In genomic region chr13:13810885-13811284, GRCm38 (mm10) we compare ENCODE assay signal across 23 mouse cellular contexts. TPM values are rescaled to one million over a fixed set of nuclear protein-coding genes. Genes with fewer than 3 reads are reported as not detected.
DNase-seq lines count a peak whose midpoint lies in the region; ATAC-seq and TF ChIP-seq lines count a peak whose summit lies in the region.
"Had no signal": no experiment of that assay in that cellular context is flagged by ENCODE, and none has a peak within 500 bp of the region (broad histone marks: within the 10 kb centered on the region; RNA-seq: fewer than 3 reads in every experiment).

No protein-coding gene starts in this region.

- H3K9me3 ChIP-seq in CH12.LX (replicated peaks; ENCODE audit: low read length): no peaks in the 10 kb centered on the region
- H3K9me3 ChIP-seq: embryonic facial prominence, embryonic 10.5 days; embryonic facial prominence, embryonic 12.5 days; forebrain, embryonic 13.5 days; forebrain, embryonic 15.5 days had no signal

- no peak overlapping the region for H3K4me2 ChIP-seq in CH12.LX (ENCODE audit: insufficient read depth, low read depth, poor library complexity, severe bottlenecking)
- H3K4me2 ChIP-seq: embryonic facial prominence, embryonic 12.5 days; forebrain, embryonic 13.5 days; forebrain, embryonic 15.5 days had no signal

- TF ChIP-seq EP300 in CH12.LX (IDR thresholded peaks at IDR 0.05; ENCODE audit: low read length): no peak

- TF ChIP-seq CTCF in C2C12 (IDR thresholded peaks at IDR 0.05; ENCODE audit: control insufficient read depth, insufficient read depth, insufficient read length) (no peak), CH12.LX (conservative IDR thresholded peaks at IDR 0.05 in 1 of 2, IDR thresholded peaks at IDR 0.05 in 1 of 2; ENCODE audit: low read depth in 2 of 2, low read length in 2 of 2) (no peak)

- intact Hi-C loops in left cerebral cortex, postnatal 14 days (cut with DNase I): no loop called here

- TF ChIP-seq POLR2A in CH12.LX (IDR thresholded peaks at IDR 0.05; ENCODE audit: low read depth, low read length): no peak

- H3K79me2 ChIP-seq in C2C12 (ENCODE audit: control insufficient read depth, insufficient read depth) (no peaks in the 10 kb centered on the region), CH12.LX (replicated peaks; ENCODE audit: control insufficient read depth, extremely low read depth, insufficient read depth, poor library complexity, severe bottlenecking) (no peaks in the 10 kb centered on the region)

- H3K79me3 ChIP-seq in C2C12 (ENCODE audit: low read depth): no peaks in the 10 kb centered on the region

- H3K27ac ChIP-seq in CH12.LX (ENCODE audit: insufficient read depth, low read depth): no peak overlapping the region
- H3K27ac ChIP-seq: embryonic facial prominence, embryonic 10.5 days; embryonic facial prominence, embryonic 12.5 days; forebrain, embryonic 13.5 days; forebrain, embryonic 15.5 days had no signal

- peaks cover 0 to 3% of the 10 kb centered on the region in 2 experiments; a peak in 1 of 4 replicates for H3K4me1 ChIP-seq in CH12.LX (ENCODE audit: control insufficient read depth in 1 of 2, insufficient read depth in 2 of 2)
- H3K4me1 ChIP-seq: embryonic facial prominence, embryonic 10.5 days; embryonic facial prominence, embryonic 12.5 days had no signal

- no peak overlapping the region for H3K4me3 ChIP-seq in C2C12 (ENCODE audit: insufficient read depth, poor library complexity, severe bottlenecking)
- H3K4me3 ChIP-seq in CH12.LX (replicated peaks in 1 of 3; ENCODE audit: low read depth in 2 of 3, low read length in 2 of 3, poor library complexity in 1 of 3): no peak overlapping the region
- H3K4me3 ChIP-seq: embryonic facial prominence, embryonic 10.5 days; embryonic facial prominence, embryonic 12.5 days; forebrain, embryonic 13.5 days; forebrain, embryonic 15.5 days had no signal

- no peaks in the 10 kb centered on the region for H3K27me3 ChIP-seq in C2C12 (ENCODE audit: control insufficient read depth, insufficient read depth, insufficient read length)
- no peaks in the 10 kb centered on the region for H3K27me3 ChIP-seq in CH12.LX (replicated peaks)
- H3K27me3 ChIP-seq: embryonic facial prominence, embryonic 12.5 days; forebrain, embryonic 13.5 days; forebrain, embryonic 15.5 days; Patski had no signal

- dilution Hi-C loops in CH12.LX (cut with MboI; ENCODE audit: extremely low pct_ligation_motif_present, extremely low pct_unique_long_range_greater_than_20kb, low sequenced_read_pairs): no loop called here

- TF ChIP-seq RAD21 in CH12.LX (IDR thresholded peaks at IDR 0.05; ENCODE audit: low read depth, low read length): no peak

- H3K36me3 ChIP-seq in C2C12 (ENCODE audit: control insufficient read depth, insufficient read depth) (no peaks in the 10 kb centered on the region), CH12.LX (replicated peaks in 1 of 2; ENCODE audit: control insufficient read depth in 1 of 2, insufficient read depth in 1 of 2, low read length in 1 of 2) (no peaks in the 10 kb centered on the region)
- H3K36me3 ChIP-seq: embryonic facial prominence, embryonic 10.5 days; embryonic facial prominence, embryonic 12.5 days; forebrain, embryonic 15.5 days had no signal

- 0 out of 2 replicates have a peak, but pooled peaks have one; percentile 11 for ATAC-seq in common myeloid progenitor, adult 5-6 weeks (replicated peaks; ENCODE audit: low read depth, poor library complexity, severe bottlenecking)
- ATAC-seq: activated CD4-positive, CD25-positive, alpha-beta regulatory T cell, adult 4 months; CD4-positive, CD25-positive, alpha-beta regulatory T cell, adult 4 months; forebrain, embryonic 13.5 days; forebrain, embryonic 15.5 days; forebrain, postnatal 0 days; Patski had no signal

- no peak for DNase-seq in CH12.LX (ENCODE audit: extremely low read depth)
- no peak for DNase-seq in left cerebral cortex, postnatal 14 days (ENCODE audit: low spot score in 2 of 2)
- DNase-seq in cerebellum, adult 9-10 months: no peak
- no peak for DNase-seq in thymus, postnatal 0 days (ENCODE audit: low spot score)
- DNase-seq: adrenal gland, adult 8-10 months; adrenal gland, postnatal 14 days; adrenal gland, postnatal 36 days; cerebellum, adult 11-12 months; cerebellum, adult 2 months; cerebellum, adult 9-11 months; cerebellum, postnatal 14 days; cerebellum, postnatal 36 days; forebrain, postnatal 0 days had no signal

- no peak overlapping the region for H3K9ac ChIP-seq in CH12.LX (ENCODE audit: insufficient read depth, low read depth)
- H3K9ac ChIP-seq: embryonic facial prominence, embryonic 12.5 days; forebrain, embryonic 13.5 days; forebrain, embryonic 15.5 days; forebrain, postnatal 0 days had no signal

- no peak overlapping the region for H3ac ChIP-seq in C2C12 (ENCODE audit: control insufficient read depth, insufficient read length, low read depth)

- in situ Hi-C loops in CH12.LX (cut with MboI; ENCODE audit: low pct_ligation_motif_present, low pct_unique_long_range_greater_than_20kb, low sequenced_read_pairs): no loop called here

TF ChIP-seq in C2C12, 6 proteins besides CTCF, POLR2A, EP300 and RAD21:
- peak; percentile 9 for TF ChIP-seq USF1 (IDR thresholded peaks at IDR 0.05; ENCODE audit: low read depth)
- TF ChIP-seq MYOD1 (IDR thresholded peaks at IDR 0.05; ENCODE audit: control insufficient read depth, insufficient read length, low read depth): no peak

TF ChIP-seq in CH12.LX, 34 proteins besides CTCF, POLR2A, EP300 and RAD21:
- TF ChIP-seq E2F4 (IDR thresholded peaks at IDR 0.05; ENCODE audit: insufficient replicate concordance, low read depth, low read length) (no peak), USF1 (IDR thresholded peaks at IDR 0.05; ENCODE audit: low read depth, low read length) (no peak), IRF4 (IDR thresholded peaks at IDR 0.05; ENCODE audit: low read depth, low read length) (no peak), BHLHE40 (IDR thresholded peaks at IDR 0.05; ENCODE audit: low read depth, low read length) (0 out of 2 replicates have a peak, but pooled peaks have one; percentile 8)

RNA-seq across cellular contexts. Expression of gene Gng4, which starts 27.0 kb away (rescaled TPM):
- 0.04 TPM for polyA plus RNA-seq in C2C12 (2012; fragmentation: generic; extraction: Trizol)
- total RNA-seq in CH12.LX (2012; rRNA removed): not detected in 2 replicates
- total RNA-seq in CH12.LX (2014; rRNA removed): not detected in 2 replicates
- polyA plus RNA-seq in CH12.LX (2012; ENCODE audit: insufficient read length, low read depth): not detected in 2 replicates
- total RNA-seq in common myeloid progenitor, adult 5-6 weeks (2017): not detected in 2 replicates
- total RNA-seq in left cerebral cortex, postnatal 14 days (2021): 10 to 100 TPM; 85.6 to 97.9 TPM
- polyA plus RNA-seq in thymus, postnatal 0 days (2015; fragmentation: Nextera tagmentation; extraction: Ambion mirVana): 0.05 and 0.60 TPM in 2 replicates
- total RNA-seq: ES-E14 had no signal
- polyA plus RNA-seq: Patski had no signal

Comparison
In these comparisons a context has a peak if more than half of its experiments do, and no peak if none do; other contexts are left out.
1. RNA of gene Gng4, which starts 27.0 kb away (total RNA-seq): 85.6 to 97.9 TPM in left cerebral cortex, postnatal 14 days; not detected in CH12.LX and not detected in common myeloid progenitor, adult 5-6 weeks; every median in the first group is over 10 times any median in the second.